Mouse (Mus musculus) olfactory bulb, adult 2 months (tissue): ENCODE measurements around the gene Kif13a.

Experiments
- CTCF ChIP-seq: fragments of 200-500 bp; IDR thresholded peaks from 2 replicates; pipeline ENCODE4 v1.5.1; 2012; ENCODE audit warnings: low read depth, mild to moderate bottlenecking, low read length, moderate library complexity; ENCODE audit not compliant: insufficient read depth
- POLR2A ChIP-seq: fragments of 200-500 bp; IDR thresholded peaks from 2 replicates; pipeline ENCODE4 v1.6.1; 2012; ENCODE audit warnings: mild to moderate bottlenecking, low read depth, low read length, moderate library complexity; ENCODE audit not compliant: insufficient read depth

- TF ChIP-seq POLR2A (no peak), CTCF (no peak)
Measured at GRCm38 (mm10) chr13:46921559-46921958, 8.1 kb downstream of the Kif13a start.
